Mouse (Mus musculus) adrenal gland, adult 10 weeks (tissue): ENCODE results near the gene Eml5. TPM values are rescaled to one million over a fixed set of nuclear protein-coding genes. Genes with fewer than 3 reads are reported as not detected.

Source experiments
- polyA plus RNA-seq: library from polyadenylated mRNA; stranded (reverse); fragments of 350-450 nt; fragmentation: Illumina TruSeq; extraction: RNeasy Lipid Tissue Mini Kit (QIAGEN cat#74804); gene quantifications from one replicate; pipeline ENCODE4 v1.2.3, GENCODE M21; 2014; ENCODE audit warnings: low read depth, low replicate concordance

Gene Eml5
- 44.8 TPM for polyA plus RNA-seq

DNA sequence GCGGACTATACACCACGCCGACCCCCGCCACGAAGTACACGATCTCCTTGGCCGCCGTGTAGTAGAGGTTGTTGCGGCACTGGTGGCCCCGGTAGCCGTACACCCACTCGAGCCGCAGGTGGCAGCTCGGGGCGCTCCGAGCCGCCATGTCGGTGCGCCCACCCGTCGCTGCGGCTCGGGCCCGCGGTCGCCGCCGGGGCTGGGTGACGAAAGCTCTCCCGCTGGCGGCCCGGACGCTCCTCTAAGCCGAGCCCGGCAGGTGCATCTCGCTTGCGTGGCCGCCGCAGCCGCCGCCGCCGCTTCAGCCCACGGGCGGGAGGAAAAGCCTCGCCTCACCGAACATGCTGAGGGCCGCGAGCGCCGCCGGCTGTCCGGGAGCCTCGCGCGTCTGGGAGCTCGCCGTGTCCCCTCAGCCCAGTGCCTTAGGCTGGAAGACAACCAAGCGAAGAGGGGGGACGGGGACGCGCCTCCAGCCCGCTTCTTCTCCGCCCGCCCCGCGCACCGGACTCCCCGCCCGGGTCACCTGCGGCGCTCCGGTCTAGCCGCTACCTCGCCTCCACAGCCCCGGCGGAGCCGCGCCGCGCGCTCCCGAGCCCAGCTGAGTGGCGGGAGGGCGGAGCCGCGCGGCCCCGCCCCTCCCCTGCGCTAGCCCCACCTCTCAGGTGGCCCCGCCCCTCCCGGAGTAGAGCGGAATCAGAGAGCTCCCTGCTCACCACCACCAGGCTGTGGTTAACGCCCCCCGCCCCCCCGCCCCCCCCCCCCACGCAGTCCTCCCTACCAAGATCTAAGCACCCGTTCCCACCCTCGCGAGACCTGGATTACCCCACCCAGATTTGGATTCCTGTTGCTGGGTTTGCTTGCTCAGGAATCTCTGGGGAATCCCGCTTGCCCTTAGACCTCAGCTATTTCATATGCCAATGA is at the start of gene Eml5:
Eml5 (minus strand) TSS at position 604 of the 921 bp plus-strand sequence.

DNA sequence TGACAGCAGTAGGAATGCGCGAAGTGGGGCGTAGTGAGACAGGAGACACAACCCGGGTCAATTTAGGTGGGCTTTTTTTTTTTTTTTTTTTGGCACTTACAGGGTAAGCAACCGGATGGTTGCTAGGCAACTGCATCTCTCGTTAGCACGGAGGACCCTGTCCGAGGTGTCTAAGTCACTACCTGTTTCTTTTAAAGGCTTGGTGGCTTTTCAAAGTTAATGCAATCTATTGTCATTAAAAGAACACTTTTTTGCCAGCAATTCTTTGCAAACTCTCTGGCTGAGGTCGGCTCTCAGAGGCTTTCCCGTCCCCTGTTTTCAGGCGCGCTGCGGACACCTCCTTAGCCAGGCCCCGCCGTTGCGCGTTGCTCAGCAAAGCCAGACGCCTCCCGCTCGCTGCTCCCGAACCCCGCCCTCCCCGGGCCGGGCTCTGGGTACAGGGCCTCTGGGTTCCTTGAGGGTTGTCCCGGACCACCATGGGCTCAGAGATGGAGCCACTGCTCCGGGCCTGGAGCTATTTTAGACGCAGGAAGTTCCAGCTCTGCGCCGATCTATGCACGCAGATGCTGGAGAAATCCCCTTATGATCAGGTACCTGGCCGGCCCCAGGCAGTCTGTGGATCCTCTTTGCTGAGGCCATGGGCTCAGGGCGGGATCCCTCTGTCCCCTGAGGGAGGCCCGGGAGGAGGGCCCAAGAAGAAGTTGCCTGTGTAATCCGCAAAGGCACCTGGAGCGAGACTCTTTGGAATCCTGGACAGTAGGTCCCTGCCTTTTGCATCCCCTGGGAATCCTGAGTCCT is 19.1 kb upstream of the Eml5 start, which contains the start of gene Ttc8:
Ttc8 (plus strand) TSS at position 381 of the 798 bp plus-strand sequence.

GRCm38 (mm10) chr12:98746746-98747379 is 154.4 kb downstream of the Eml5 start, which contains the start of gene Zc3h14:
Gene Zc3h14, plus strand, starts transcription at chr12:98746964.

DNA sequence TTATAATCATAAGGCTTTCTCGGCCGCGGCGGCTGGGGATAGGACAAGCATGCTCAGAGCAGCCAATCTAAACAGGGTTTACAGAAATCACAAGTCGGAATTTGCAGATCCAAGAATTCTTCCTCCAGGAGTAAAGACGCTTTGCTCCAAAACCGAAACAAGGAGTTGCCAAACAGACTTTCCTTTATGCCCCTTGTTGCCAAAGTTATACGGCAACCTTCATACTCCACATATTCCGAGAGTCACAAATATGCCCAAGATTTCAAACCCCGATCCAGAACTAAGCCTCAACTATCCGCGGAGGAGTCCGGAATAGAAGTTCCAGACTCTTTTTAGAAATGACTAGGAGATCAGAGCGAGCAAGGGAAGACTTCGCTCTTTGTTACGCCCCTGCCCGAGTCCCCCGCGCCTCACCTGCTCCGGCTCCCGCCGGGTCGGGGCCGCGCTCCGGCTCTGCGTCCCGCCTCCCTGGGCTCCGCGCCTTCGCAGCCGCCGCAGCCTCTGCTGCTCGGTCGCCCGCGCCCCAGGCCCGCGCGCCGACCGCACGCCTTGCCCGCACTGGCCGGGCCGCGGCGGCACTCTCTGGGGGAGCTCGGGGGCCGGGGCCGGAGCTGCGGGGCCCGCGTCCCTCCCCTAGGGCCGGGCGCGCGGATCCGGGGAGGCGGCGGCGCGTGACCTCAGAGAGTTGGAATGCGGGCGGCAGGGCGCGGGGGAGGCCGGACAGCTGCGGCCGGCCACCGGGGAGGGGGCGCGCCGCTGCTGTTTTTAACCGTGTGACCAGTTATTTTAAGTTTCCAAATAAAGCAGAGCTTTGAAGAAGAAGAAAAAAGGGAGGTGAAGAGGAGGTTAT is 164.1 kb downstream of the Eml5 start, which contains the start of gene Ptpn21:
Ptpn21 (minus strand) TSS at position 455 of the 850 bp plus-strand sequence.

Other genes starting within 250 kb of the Eml5 start
- gene Ptpn21, start 164.1 kb downstream of the Eml5 start, polyA plus RNA-seq = 23.5 TPM
- 252 TPM for gene Zc3h14, start 154.5 kb downstream of the Eml5 start, polyA plus RNA-seq
- gene Ttc8, start 19.1 kb upstream of the Eml5 start, polyA plus RNA-seq = 38.7 TPM